Mouse (Mus musculus): Measurements from ENCODE around the gene Prss34.

The Prss34 gene

GRCm38 (mm10) chr17:25318354-25318753 is 20.2 kb downstream of the Prss34 start, which contains the start of gene Prss29:
Gene Prss29 (plus strand): TSS chr17:25318654.
- no peak for DNase-seq (ENCODE audit: low spot score in 2 of 2)

- DNase-seq (ENCODE audit: low spot score in 2 of 2), result no peak
Measured at GRCm38 (mm10) chr17:25320819-25321218, 22.6 kb downstream of the Prss34 start.

GRCm38 (mm10) chr17:25322930-25323329 is 24.7 kb downstream of the Prss34 start:
- no peak for DNase-seq (ENCODE audit: low spot score in 2 of 2)

GRCm38 (mm10) chr17:25332321-25332720 is 34.1 kb downstream of the Prss34 start:
- no peak for DNase-seq (ENCODE audit: low spot score in 2 of 2)

GRCm38 (mm10) chr17:25333943-25334342 is 35.7 kb downstream of the Prss34 start:
- DNase-seq (ENCODE audit: low spot score in 2 of 2), result peak in 1 of 2 experiments; percentile 33

- no peak for DNase-seq (ENCODE audit: low spot score in 2 of 2)
Measured at GRCm38 (mm10) chr17:25338218-25338617, 40.0 kb downstream of the Prss34 start.

- DNase-seq (ENCODE audit: low spot score in 2 of 2), result no peak
Measured at GRCm38 (mm10) chr17:25340003-25340402, 41.8 kb downstream of the Prss34 start.

- no peak for DNase-seq (ENCODE audit: low spot score in 2 of 2)
Measured at GRCm38 (mm10) chr17:25341490-25341889, 43.3 kb downstream of the Prss34 start.

GRCm38 (mm10) chr17:25345462-25345861 is 47.3 kb downstream of the Prss34 start, which contains the start of gene Tpsab1:
Gene Tpsab1 (minus strand): TSS chr17:25345562.
- DNase-seq (ENCODE audit: low spot score in 2 of 2), result no peak
